Mouse (Mus musculus) lung, adult 2 months (tissue): ENCODE measurements around the gene Gtf2a2.

ENCODE experiments used
- CTCF ChIP-seq: fragments of 200-500 bp; IDR thresholded peaks from 2 replicates; pipeline ENCODE4 v1.5.1; 2011; ENCODE audit warnings: mild to moderate bottlenecking, low read length, control low read depth; ENCODE audit not compliant: insufficient read depth
- POLR2A ChIP-seq: fragments of 200-500 bp; IDR thresholded peaks from 2 replicates; pipeline ENCODE4 v1.6.1; 2011; ENCODE audit warnings: low read depth, mild to moderate bottlenecking, control low read depth, low read length, borderline replicate concordance; ENCODE audit errors: extremely low read depth

DNA sequence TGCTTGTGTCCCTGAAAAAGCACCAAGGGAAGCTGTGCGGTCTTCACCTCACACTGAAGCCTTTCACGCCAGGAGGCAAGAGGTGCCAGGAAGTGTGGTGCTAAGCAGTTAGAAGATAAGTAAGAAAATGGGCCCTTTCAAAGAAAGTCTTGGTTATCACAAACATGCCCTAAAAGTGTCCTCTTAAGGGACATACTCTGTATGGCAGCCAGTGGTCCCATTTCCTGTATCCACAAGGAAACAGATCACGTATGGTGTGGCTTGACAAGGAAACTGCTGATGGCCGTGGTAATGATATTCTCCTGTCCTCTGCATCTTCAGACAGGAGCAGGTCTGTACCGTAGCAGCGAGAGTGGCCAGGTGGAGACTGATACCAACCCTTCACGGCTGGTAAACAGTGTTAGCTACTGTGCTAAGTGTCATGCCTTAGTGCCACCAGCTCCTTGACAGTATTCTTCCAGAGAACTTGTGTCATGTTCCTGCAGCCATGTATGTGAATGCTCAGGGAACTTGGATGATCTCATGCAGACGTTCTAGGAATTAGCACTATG, 2.5 kb upstream of the Gtf2a2 start:
- TF ChIP-seq CTCF (no peak), POLR2A (no peak)
